Mouse (Mus musculus): Measurements from ENCODE around the gene 4930432M17Rik. TPM values are rescaled to one million over a fixed set of nuclear protein-coding genes. Genes with fewer than 3 reads are reported as not detected.

The 4930432M17Rik gene
- total RNA-seq, 2 experiments from 2014 or later, result not detected

DNA sequence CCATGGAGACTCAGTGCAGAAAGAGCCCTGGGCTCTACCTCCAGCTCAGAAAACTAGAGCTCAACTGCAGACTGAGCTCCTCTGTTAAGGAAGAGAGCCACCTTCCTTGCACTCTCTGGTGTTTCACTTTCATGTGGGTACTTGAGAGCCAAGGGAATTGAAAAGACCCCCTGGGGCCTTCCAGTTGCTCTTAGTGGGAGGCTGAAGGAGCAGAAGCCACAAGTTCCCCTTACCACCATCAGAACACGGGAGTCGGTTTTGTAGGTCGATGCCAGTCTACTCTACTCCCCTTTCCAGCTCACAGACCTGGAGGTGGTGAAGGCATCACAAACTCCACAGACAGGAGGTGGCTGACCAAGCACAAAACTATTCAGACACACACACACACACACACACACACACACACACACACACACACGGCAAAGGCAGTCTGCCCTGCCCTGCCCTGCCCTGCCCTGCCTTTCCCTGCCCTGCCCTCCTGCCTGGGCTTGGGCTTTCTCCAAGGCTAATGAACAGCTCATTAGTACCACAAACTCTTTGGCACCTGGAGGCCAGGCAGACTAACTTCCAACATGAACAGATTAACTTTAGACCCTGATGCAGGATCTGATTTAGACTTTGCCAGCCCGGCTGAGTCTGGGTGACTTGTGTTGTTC lies 1.7 kb downstream of the 4930432M17Rik start:
- DNase-seq, result no peak

GRCm38 (mm10) chr3:121678935-121679334 lies 8.4 kb downstream of the 4930432M17Rik start:
- DNase-seq, result no peak

- no peak for DNase-seq
Observed at GRCm38 (mm10) chr3:121679443-121679842, 8.9 kb downstream of the 4930432M17Rik start.

DNA sequence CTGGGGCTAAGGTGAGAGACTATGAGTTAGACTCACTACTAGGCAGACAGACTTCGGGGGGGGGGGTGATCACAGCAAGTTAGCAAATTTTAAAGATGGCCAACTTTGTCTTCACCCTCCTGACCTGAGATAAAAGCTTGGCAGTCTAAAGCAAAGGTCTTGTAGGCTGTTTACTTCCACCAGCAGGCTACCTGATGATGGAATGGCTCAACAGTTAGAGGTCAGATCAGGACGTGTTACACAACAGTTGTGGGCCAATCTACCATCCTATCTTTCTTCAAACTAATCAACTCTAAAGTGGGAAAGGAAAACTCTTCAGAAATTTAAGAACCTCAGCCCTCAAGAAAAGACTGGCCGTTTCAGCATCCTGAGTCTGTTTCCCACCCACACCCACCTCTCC lies 9.6 kb downstream of the 4930432M17Rik start:
- DNase-seq, result no peak

DNA sequence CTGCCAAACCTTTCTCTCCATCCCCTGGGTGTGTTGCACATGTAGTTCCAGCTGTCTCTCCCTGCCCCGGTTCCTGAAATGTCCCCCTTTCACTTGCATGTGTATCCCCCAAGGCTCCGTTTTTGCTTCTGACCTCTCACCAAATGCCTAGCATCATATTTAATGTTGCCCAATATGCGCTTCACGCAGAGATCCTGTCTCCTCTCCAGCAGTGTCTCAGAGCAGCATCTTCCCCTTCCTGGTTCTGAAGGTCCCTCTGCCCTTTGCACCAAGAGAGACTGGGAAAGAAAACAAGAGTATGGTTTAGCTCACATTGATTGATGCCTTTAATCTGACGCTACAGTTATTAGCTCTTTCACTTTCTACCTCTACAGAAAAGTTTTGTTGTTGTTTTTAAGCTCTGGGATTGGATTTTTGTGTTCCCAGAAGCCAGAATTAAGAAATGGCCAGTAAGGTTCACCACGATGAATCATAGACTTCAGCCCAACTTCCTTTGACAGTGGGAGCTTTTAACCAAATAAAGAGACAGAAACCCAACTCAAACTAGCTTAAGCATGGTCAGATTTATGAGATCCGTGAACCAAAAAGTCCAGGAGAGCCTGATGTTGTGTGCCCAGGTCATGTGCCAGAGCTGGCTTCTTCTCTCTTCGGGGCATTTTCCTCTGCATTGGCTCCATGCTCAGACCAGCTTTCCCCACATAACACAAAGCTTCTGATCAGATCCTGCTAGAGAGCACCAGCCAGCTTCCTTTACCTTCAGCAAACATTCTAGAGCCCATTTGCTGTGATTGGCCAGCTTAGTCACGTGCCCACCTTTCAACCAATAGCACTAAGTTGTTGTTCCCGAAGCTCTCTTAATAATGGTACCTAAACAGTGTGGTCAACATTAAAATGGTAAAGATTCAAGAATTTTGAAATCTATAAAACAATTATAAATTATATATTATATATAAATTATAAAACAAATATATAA lies 12.2 kb downstream of the 4930432M17Rik start:
- DNase-seq, result no peak

GRCm38 (mm10) chr3:121684552-121684951 lies 14.0 kb downstream of the 4930432M17Rik start:
- no peak for DNase-seq

GRCm38 (mm10) chr3:121684963-121685362 lies 14.4 kb downstream of the 4930432M17Rik start:
- no peak for DNase-seq

DNA sequence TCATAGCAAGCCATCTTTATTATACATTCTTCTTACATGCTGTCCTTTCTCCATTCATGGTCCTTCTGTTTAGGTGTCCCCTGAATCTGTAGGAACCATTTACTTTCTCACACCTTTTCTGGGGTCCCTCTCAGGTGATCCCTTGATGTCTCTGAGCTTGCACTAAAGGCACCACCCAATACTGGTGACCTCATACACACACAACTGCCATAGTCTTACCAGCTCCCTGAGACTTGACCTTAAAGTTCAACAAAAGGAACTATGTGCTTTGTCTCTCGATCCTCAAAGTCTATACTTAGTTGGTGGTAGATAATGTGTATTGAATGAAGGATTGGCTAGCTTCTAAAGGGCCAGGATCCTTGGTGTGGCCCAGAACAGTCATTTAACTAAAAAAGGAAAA lies 15.4 kb downstream of the 4930432M17Rik start:
- DNase-seq, result no peak

GRCm38 (mm10) chr3:121686408-121686911 lies 15.9 kb downstream of the 4930432M17Rik start:
- DNase-seq, result no peak

- no peak for DNase-seq
Observed at GRCm38 (mm10) chr3:121687741-121688140, 17.2 kb downstream of the 4930432M17Rik start.

DNA sequence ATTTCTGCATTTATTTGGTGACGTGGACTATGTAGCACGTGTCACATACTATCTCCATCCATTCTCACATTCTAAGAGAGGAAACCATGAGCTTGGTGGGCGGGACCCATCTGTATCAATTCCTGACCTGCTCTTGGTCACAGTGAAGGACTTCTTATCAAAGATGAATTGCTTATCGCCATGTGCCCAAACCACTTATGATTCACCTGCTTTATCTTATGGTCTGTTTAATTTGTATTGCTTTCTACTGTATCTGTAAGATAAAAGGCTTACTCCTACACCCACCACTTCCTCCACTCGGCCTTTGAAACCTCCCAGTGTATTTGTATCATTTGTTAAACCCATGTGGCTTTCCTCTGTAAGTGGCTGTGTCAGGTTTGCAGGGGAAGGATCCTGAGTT lies 18.5 kb downstream of the 4930432M17Rik start:
- DNase-seq, result no peak

- DNase-seq, result no peak
Observed at GRCm38 (mm10) chr3:121689697-121690096, 19.1 kb downstream of the 4930432M17Rik start.

DNA sequence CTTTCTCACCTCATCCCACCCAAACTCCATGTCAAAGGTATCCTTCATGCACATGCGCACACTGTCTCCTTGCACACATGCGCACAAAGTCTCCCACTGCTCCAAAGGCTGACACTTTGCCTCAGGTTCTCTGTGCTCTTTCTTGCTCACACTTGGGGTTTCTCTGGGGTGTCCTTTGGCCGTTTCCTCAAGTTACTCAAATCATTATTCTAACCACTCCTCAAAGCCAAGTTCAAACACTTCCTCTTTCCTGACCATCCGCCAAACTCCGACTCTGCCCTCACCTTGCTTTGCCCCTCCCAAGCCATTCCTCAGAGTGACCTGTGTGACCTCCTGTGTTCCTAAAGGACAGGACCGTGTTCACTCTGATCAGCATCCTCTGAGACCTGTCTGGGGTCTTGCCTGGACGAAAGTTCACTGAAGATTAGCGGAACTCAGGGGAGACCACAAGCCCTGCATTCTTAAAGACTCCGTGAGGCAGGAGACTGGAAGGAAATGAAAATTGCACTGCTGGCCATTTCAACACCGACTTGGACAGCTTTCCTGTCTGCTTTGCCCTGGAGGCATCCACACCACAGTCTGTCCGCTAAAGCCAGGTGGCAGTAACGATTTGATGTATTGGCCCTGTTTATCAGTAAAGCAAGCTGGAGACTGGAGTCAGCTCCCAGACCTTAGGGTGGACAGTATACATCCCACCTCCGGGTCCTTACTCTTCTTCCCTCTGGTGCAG lies 22.6 kb downstream of the 4930432M17Rik start:
- no peak for DNase-seq

GRCm38 (mm10) chr3:121693746-121694145 lies 23.2 kb downstream of the 4930432M17Rik start:
- DNase-seq, result no peak

- no peak for DNase-seq
Observed at GRCm38 (mm10) chr3:121697169-121697568, 26.6 kb downstream of the 4930432M17Rik start.

DNA sequence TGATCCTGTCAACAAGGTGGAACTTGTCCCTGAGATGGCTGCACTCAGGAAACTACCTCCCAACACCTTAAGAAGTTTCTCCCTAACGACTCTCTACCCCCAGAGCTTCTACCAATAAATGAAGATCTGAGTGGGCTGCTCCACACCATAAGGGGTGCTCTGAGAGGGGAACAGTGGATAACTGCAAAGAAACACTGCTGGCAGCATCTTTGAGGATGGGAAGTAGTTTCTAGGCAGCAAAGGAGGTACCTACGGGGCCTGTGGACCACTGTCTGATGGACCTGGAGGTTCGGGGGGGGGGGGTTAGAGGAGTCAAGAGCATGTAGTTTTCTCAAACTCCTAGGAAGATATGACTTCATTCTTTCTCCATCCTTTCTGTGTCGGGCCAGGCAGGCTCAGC lies 28.8 kb downstream of the 4930432M17Rik start:
- DNase-seq, result no peak

- no peak for DNase-seq
Observed at GRCm38 (mm10) chr3:121699849-121700248, 29.3 kb downstream of the 4930432M17Rik start.

- no peak for DNase-seq
Observed at GRCm38 (mm10) chr3:121700364-121700952, 29.9 kb downstream of the 4930432M17Rik start.

- no peak for DNase-seq
Observed at GRCm38 (mm10) chr3:121703155-121703879, 32.8 kb downstream of the 4930432M17Rik start.

GRCm38 (mm10) chr3:121703880-121704243 lies 33.3 kb downstream of the 4930432M17Rik start:
- no peak for DNase-seq

- no peak for DNase-seq
Observed at GRCm38 (mm10) chr3:121706087-121706486, 35.5 kb downstream of the 4930432M17Rik start.

DNA sequence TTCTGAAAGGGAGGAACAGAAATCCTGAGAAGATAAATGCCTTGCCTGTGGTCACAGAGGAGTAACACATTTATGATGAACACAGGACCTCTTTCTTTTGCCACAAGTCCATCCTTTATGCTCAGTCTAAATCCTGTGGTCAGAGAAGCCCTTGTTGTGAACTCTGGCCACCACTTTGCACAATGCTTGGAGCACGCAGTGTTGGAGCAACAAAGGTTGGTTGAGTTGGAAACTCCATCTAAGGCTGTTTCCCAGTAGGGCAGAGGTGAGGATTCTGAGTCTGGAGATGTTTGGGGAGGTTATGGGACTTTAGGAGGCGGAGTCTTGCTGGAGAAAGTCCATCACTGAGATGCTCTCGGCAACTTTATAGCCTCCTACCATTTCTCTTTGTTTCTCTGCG lies 36.5 kb downstream of the 4930432M17Rik start:
- no peak for DNase-seq

Measured in heart, postnatal 4 days (tissue).